Mouse (Mus musculus) small intestine, adult 2 months (tissue): ENCODE measurements around the gene Rab30. TPM values are rescaled to one million over a fixed set of nuclear protein-coding genes. Genes with fewer than 3 reads are reported as not detected.
A peak's percentile ranks its signal among the peaks of the same experiment; 100 is the strongest.

Experiments used
- H3K27ac ChIP-seq: fragments of 200-500 bp; 2 replicates; pipeline ENCODE4 v1.5.1; 2012; ENCODE audit warnings: low read depth, low read length, control low read depth, inconsistent platforms; ENCODE audit not compliant: insufficient read depth
- H3K27me3 ChIP-seq: fragments of 200-500 bp; 2 replicates; pipeline ENCODE4 v1.6.1; 2012; ENCODE audit warnings: mild to moderate bottlenecking, moderate library complexity, low read length, inconsistent platforms; ENCODE audit not compliant: control insufficient read depth, insufficient read depth
- H3K36me3 ChIP-seq: fragments of 200-500 bp; 2 replicates; pipeline ENCODE4 v1.6.1; 2012; ENCODE audit warnings: mild to moderate bottlenecking, low read length, control low read depth, inconsistent platforms; ENCODE audit not compliant: control insufficient read depth, insufficient read depth
- H3K4me1 ChIP-seq: fragments of 200-500 bp; 2 replicates; pipeline ENCODE4 v1.6.1; 2012; ENCODE audit warnings: low read length, inconsistent platforms, mixed read lengths; ENCODE audit not compliant: control insufficient read depth, insufficient read depth, insufficient read length
- H3K4me3 ChIP-seq: fragments of 200-500 bp; 2 replicates; pipeline ENCODE4 v1.5.1; 2012; ENCODE audit warnings: low read depth, mild to moderate bottlenecking, control low read depth, inconsistent platforms, low read length, moderate library complexity
- CTCF ChIP-seq: fragments of 200-500 bp; IDR thresholded peaks from 2 replicates; pipeline ENCODE4 v1.5.1; 2012; ENCODE audit warnings: low read depth, mild to moderate bottlenecking, control low read depth, inconsistent platforms, low read length, moderate library complexity, mixed read lengths; ENCODE audit not compliant: insufficient replicate concordance, insufficient read length; ENCODE audit errors: extremely low read depth
- POLR2A ChIP-seq: fragments of 200-500 bp; IDR thresholded peaks from 2 replicates; pipeline ENCODE4 v1.6.1; 2012; ENCODE audit warnings: low read depth, mild to moderate bottlenecking, control low read depth, inconsistent platforms, low read length, moderate library complexity
- WGBS: fragments of 180-500 bp; shearing (Covaris S2); methylation state at CpG from one replicate; pipeline ENCODE4 v1.1.7; 2018; 5-methylcytosine and 5-hydroxymethylcytosine counted together
- polyA plus RNA-seq: library from polyadenylated mRNA; depleted of rRNA; stranded (reverse); fragments of >200 nt; gene quantifications from 2 replicates; pipeline ENCODE4 v1.2.3, GENCODE M21; 2012

Rab30 gene
- polyA plus RNA-seq, 1 experiment: 6.9 TPM

DNA sequence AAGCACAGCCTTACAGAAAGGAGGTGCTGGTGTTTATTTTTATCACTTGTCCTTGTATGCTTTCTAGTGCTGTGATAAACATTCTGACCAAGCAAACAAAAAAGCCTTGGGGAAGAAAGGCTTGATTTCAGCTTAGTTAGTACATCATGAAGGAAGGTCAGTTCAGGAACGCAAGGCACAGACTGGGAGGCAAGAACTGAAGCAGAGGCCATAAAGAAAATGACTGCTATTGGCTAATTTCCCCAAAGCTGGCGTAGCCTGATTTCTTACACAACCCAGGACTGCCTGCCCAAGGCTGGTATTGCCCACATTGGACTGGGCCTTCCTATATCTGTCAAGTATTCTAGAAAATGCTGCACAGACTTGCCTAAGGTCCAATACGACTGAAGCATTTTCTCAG, 106.8 kb downstream of the Rab30 start:
- Histone ChIP-seq H3K36me3 (no peaks in the 10 kb centered on the region), H3K27ac (no peak overlapping the region), H3K27me3 (no peaks in the 10 kb centered on the region), H3K4me1 (no peaks in the 10 kb centered on the region), H3K4me3 (no peak overlapping the region)
- no peak for TF ChIP-seq POLR2A
- no peak for TF ChIP-seq CTCF
- 74% methylated on average over 3 of the region's 3 CpGs for WGBS

DNA sequence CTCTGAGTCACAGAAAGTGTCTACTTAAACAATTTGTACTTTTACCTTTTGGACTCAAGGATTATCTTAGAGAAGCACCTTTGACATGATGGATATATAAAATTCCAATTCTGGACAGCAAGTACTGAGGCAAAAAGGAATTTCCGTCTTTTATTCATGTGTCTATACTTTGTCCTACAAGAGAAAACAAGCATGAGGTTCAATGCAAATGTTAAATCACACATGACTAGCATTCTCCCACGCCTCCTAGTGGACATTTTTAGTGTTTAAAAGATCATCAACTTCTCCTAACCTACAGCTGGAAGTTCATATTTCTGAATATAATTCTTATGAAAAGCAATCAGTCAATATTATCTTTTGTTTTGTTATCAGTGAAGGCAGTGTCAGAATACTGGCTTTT, 125.1 kb downstream of the Rab30 start:
- WGBS: 23% methylated on average over 2 of the region's 2 CpGs
- Histone ChIP-seq H3K27ac (no peak overlapping the region), H3K4me1 (no peaks in the 10 kb centered on the region), H3K27me3 (no peaks in the 10 kb centered on the region), H3K36me3 (peaks cover 4% of the 10 kb centered on the region; the same call in 1 of the 2 replicates), H3K4me3 (no peak overlapping the region)
- TF ChIP-seq CTCF (no peak), POLR2A (no peak)

DNA sequence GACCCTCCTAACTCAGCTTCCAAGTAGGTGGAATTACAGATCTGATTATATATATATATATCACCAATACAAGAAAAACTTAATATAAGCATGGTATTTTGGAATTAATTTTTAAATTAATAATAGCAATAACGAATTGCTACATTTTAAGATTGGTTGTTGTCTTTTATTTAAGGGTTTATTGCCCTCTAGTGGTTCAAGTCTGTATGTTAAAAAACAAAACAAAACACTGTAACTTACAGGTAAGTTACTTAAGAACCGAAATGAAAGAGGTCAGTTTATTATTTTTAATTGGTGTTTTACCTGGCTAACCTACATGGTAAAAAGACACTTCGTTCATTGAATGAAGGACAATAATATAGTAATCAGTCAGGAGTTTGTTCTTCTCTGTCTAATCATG, 128.8 kb downstream of the Rab30 start:
- WGBS: 37% methylated on average over 3 of the region's 3 CpGs

DNA sequence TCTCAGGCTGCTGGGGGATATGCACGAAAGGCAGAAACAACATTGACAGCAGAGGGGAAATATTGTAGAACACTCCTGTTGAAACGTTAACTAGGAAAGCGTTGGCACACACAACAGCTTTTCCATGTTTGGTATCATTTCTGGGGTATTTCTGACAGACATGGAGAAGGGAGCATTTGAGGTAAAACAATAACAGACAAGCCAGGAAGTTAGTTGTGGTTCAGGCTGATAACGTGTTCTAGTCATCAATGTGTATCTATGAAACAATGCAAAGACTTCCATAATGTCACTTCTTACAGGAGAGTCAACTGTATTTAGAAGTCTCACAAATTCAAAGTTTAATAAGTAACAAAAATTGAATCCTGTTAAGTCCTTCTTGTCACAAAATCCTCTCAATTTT, 130.2 kb downstream of the Rab30 start:
- Histone ChIP-seq H3K27me3 (no peaks in the 10 kb centered on the region), H3K4me3 (no peak overlapping the region), H3K36me3 (no peaks in the 10 kb centered on the region), H3K27ac (no peak overlapping the region), H3K4me1 (peaks cover 3% of the 10 kb centered on the region; the same call in 1 of the 2 replicates)
- no peak for TF ChIP-seq CTCF
- TF ChIP-seq POLR2A: no peak
- WGBS: 85% methylated on average over 4 of the region's 4 CpGs

More for the DNA sequence above, 128.8 kb downstream of the Rab30 start:
- Histone ChIP-seq H3K36me3 (peaks cover under 1% of the 10 kb centered on the region; the same call in 1 of the 2 replicates), H3K27me3 (no peaks in the 10 kb centered on the region), H3K4me1 (no peaks in the 10 kb centered on the region), H3K4me3 (no peak overlapping the region), H3K27ac (no peak overlapping the region)
- TF ChIP-seq POLR2A: no peak
- TF ChIP-seq CTCF: no peak

DNA sequence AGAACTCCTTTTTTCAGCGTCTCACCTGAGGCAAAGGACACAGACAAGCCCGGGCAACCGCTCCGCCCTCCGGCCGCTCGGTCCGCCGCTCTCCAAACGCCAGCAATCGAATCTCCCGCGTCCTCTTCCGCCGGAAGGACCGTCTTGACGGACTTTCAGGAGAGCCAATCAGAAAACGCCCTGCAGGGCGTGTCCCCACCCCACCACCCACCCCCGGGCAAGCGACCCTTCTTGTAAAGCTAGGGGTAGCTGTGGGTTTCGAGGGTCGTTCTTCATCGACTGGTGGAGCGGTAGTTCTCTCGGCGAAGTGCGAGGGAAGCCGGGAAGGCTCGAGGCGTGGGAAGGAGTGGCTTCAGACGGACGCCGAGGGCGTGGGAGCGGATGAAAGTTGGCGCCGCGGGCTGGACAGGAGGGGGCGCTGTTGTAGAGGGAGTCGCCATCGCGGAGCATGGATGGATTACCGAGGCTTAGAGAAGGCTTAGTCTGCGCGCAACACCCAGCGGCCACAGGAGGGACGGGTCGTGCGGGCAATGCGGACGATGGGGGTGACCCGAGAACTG, 132.8 kb downstream of the Rab30 start, which contains the start of the genes Ddias and Prcp:
Gene Ddias, minus strand, starts transcription at position 132 of the 560 bp plus-strand sequence.
Gene Prcp, plus strand, starts transcription at position 355 of the 560 bp plus-strand sequence.
- no peaks in the 10 kb centered on the region for H3K27me3 ChIP-seq
- peaks cover 3% of the 10 kb centered on the region; the same call in 1 of the 2 replicates for H3K4me1 ChIP-seq
- WGBS: under 1% methylated on average over 53 of the region's 53 CpGs
- TF ChIP-seq CTCF (peak; percentile 95), POLR2A (0 out of 2 replicates have a peak, but pooled peaks have one; percentile 23)
- H3K36me3 ChIP-seq: no peaks in the 10 kb centered on the region
- H3K4me3 ChIP-seq: peak within 1 kb of the TSS; percentile 74
- H3K27ac ChIP-seq: peak within 1 kb of the TSS; percentile 97

DNA sequence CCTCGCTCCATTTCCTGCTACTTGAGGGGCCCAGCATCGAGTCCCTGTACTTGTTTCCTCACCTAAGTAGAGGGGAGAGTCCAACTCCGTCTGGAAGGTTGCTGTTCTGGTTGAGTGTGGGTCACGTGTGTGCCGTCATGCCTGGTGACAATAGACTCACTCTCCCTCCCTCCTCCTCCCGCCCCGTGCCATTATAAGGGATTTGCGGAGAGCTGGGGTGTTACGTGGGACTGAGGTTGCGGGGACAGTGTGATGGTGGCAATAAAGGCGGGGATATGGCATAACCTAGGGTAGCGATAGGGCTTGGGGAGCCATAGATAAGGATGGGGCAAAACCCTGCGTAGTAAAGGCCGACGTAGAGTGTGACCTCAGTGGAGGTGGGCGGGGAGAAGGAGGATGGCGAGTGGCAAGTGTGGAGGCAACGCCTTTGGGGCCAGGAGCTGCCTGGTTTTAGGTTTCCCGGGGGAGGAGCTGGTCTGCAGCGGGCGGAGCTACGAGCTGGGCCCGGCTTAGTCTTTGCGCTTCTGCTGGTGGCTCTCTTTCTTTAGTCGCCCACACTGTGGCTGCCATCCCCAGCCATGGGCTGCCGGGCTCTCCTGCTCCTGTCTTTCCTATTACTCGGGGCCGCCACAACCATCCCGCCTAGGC, 133.5 kb downstream of the Rab30 start:
- no peak for TF ChIP-seq CTCF
- peak; percentile 65; the same call in 1 of the 2 replicates for TF ChIP-seq POLR2A
- Histone ChIP-seq H3K27ac (peak overlapping the region; percentile 97), H3K4me1 (peaks cover 3% of the 10 kb centered on the region; the same call in 1 of the 2 replicates), H3K36me3 (no peaks in the 10 kb centered on the region), H3K27me3 (no peaks in the 10 kb centered on the region), H3K4me3 (peak overlapping the region; percentile 74)
- WGBS: under 1% methylated on average over 29 of the region's 29 CpGs

DNA sequence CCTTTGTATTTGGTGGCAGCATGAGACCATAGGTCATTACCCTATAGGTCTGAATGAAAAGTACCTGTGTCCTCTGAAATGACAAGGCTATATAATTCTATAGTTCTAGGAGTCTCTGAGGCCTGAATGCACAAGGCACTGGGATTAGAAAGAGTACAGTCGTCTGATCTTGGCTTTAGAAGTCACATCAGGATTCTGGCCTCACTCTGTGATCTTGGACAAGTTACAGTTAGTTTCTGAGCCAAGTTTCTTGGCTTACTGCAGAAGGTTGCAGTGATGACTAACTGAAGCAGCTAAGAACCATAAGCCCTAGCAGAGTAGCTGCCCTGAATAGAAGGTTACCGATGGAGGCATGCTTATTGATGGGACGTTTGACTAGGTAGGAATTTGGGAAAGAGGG, 134.7 kb downstream of the Rab30 start:
- Histone ChIP-seq H3K36me3 (no peaks in the 10 kb centered on the region), H3K27me3 (no peaks in the 10 kb centered on the region), H3K4me1 (peaks cover 3% of the 10 kb centered on the region; the same call in 1 of the 2 replicates), H3K27ac (no peak overlapping the region), H3K4me3 (no peak overlapping the region)
- TF ChIP-seq CTCF: no peak
- TF ChIP-seq POLR2A: no peak
- WGBS: 41% methylated on average over 3 of the region's 3 CpGs

DNA sequence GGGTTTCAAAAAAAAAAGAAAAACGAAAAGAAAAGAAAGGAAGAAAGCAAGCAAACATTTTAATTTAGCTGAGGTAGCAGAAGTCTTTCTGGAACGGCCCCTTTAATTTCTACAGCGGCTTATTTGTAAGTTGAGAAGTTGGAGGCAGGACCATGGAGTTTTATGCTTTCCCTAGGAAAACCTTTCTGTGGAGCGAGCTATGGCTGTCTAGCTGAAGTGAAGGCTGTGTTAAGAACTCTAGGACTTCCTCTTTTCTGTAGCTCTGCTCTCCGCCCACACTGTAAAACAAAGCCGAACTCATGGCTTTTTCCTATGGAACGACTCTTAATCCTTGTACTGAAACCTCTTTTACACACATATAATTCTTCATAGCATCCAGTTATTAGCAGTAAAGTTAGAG, 135.1 kb downstream of the Rab30 start:
- Histone ChIP-seq H3K36me3 (no peaks in the 10 kb centered on the region), H3K27me3 (no peaks in the 10 kb centered on the region), H3K27ac (no peak overlapping the region), H3K4me3 (no peak overlapping the region), H3K4me1 (peaks cover 3% of the 10 kb centered on the region; the same call in 1 of the 2 replicates)
- WGBS: 47% methylated on average over 7 of the region's 7 CpGs
- TF ChIP-seq POLR2A (no peak), CTCF (no peak)
